19 mouse cellular contexts compared by ENCODE assay signal in the genomic region with DNA sequence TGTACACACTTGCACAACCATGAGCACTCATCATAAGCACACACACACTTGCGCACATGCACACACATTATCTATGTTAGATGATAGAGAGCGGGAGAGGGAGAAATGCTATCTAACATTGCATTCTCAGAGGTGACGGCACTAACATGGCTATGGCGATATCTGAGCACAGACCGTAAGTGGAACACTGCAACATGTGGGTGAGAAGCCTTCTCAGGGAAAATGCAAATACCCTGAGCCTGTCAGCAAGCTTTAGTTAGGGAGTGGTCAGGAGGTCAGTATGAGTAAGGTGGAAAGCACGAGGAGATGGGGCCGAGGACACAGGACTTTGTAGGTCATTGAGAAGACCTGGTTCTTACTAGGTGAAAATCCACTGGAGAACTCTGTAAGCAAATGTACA.
DNase-seq lines count a peak whose midpoint lies in the region; ATAC-seq and TF ChIP-seq lines count a peak whose summit lies in the region.
"Had no signal": no experiment of that assay in that cellular context is flagged by ENCODE, and none has a peak within 500 bp of the region (broad histone marks: within the 10 kb centered on the region; RNA-seq: fewer than 3 reads in every experiment).

No protein-coding gene starts in this region.

- no peak for DNase-seq in heart, postnatal 4 days
- no peak for DNase-seq in kidney, adult 11 months
- DNase-seq in liver, postnatal 0 days = no peak
- DNase-seq in cerebellum, adult 11 months = no peak
- DNase-seq: adrenal gland, adult 2 months; cerebellum, postnatal 14 days; kidney, adult 18-20 months; kidney, postnatal 36 days; layer of hippocampus, adult 9-11 months had no signal

- H3K27ac ChIP-seq in heart, embryonic 11.5 days (ENCODE audit: low read depth, low read length) = peak overlapping the region; percentile 50
- H3K27ac ChIP-seq in kidney, embryonic 14.5 days (ENCODE audit: low read depth, low read length) = peak overlapping the region; percentile 52; the same call in 1 of the 2 replicates
- H3K27ac ChIP-seq in intestine, embryonic 15.5 days = 0 out of 2 replicates have a peak overlapping the region, but pooled peaks have one; percentile 73
- peak overlapping the region; percentile 85 for H3K27ac ChIP-seq in liver, postnatal 0 days (ENCODE audit: low read depth)
- H3K27ac ChIP-seq: forebrain, embryonic 12.5 days; limb, embryonic 12.5 days; macrophage; midbrain, embryonic 12.5 days; neural tube, embryonic 13.5 days had no signal

- no peaks in the 10 kb centered on the region for H3K27me3 ChIP-seq in heart, embryonic 11.5 days (ENCODE audit: control insufficient read depth, insufficient read depth, low read length)
- H3K27me3 ChIP-seq in kidney, embryonic 14.5 days (ENCODE audit: control insufficient read depth, insufficient read depth, low read length) = no peaks in the 10 kb centered on the region
- no peaks in the 10 kb centered on the region for H3K27me3 ChIP-seq in intestine, embryonic 15.5 days (replicated peaks)
- H3K27me3 ChIP-seq in liver, postnatal 0 days (ENCODE audit: insufficient read depth, low read length) = no peaks in the 10 kb centered on the region
- H3K27me3 ChIP-seq: forebrain, embryonic 12.5 days; hindbrain, embryonic 13.5 days; limb, embryonic 12.5 days; midbrain, embryonic 12.5 days; neural tube, embryonic 13.5 days had no signal

- TF ChIP-seq CTCF in liver, postnatal 0 days (IDR thresholded peaks at IDR 0.05; ENCODE audit: low read depth) = no peak

- no peaks in the 10 kb centered on the region for H3K36me3 ChIP-seq in heart, embryonic 11.5 days (ENCODE audit: control insufficient read depth, insufficient read depth, low read length)
- H3K36me3 ChIP-seq in kidney, embryonic 14.5 days (ENCODE audit: control insufficient read depth, insufficient read depth, low read length) = no peaks in the 10 kb centered on the region
- no peaks in the 10 kb centered on the region for H3K36me3 ChIP-seq in intestine, embryonic 15.5 days
- no peaks in the 10 kb centered on the region for H3K36me3 ChIP-seq in liver, postnatal 0 days (replicated peaks; ENCODE audit: insufficient read depth, low read length)
- H3K36me3 ChIP-seq: forebrain, embryonic 12.5 days; hindbrain, embryonic 13.5 days; limb, embryonic 12.5 days; midbrain, embryonic 12.5 days; neural tube, embryonic 13.5 days had no signal

- ATAC-seq in heart, embryonic 11.5 days (replicated peaks; ENCODE audit: insufficient number of reproducible peaks, low FRiP score, low TSS enrichment) = no peak
- ATAC-seq in kidney, embryonic 14.5 days (ENCODE audit: low FRiP score, low TSS enrichment) = no peak
- ATAC-seq in intestine, embryonic 15.5 days = 0 out of 2 replicates have a peak, but pooled peaks have one; percentile 21
- peak; percentile 38 for ATAC-seq in liver, postnatal 0 days
- ATAC-seq in frontal cortex, adult (ENCODE audit: low TSS enrichment) = no peak

- peaks cover 69% of the 10 kb centered on the region for H3K4me1 ChIP-seq in heart, embryonic 11.5 days (ENCODE audit: control insufficient read depth, insufficient read depth, low read length)
- peaks cover 37% of the 10 kb centered on the region for H3K4me1 ChIP-seq in kidney, embryonic 14.5 days (ENCODE audit: control insufficient read depth, insufficient read depth, low read length)
- H3K4me1 ChIP-seq in intestine, embryonic 15.5 days (replicated peaks) = peaks cover 40% of the 10 kb centered on the region
- H3K4me1 ChIP-seq in liver, postnatal 0 days (ENCODE audit: insufficient read depth) = peaks cover 30% of the 10 kb centered on the region

- H3K9me3 ChIP-seq in heart, embryonic 11.5 days (replicated peaks; ENCODE audit: control insufficient read depth, low read length) = no peaks in the 10 kb centered on the region
- H3K9me3 ChIP-seq in kidney, embryonic 14.5 days (ENCODE audit: control insufficient read depth, low read length) = no peaks in the 10 kb centered on the region
- H3K9me3 ChIP-seq in intestine, embryonic 15.5 days = no peaks in the 10 kb centered on the region
- no peaks in the 10 kb centered on the region for H3K9me3 ChIP-seq in liver, postnatal 0 days (ENCODE audit: low read length)
- H3K9me3 ChIP-seq: forebrain, embryonic 12.5 days; hindbrain, embryonic 13.5 days; limb, embryonic 12.5 days; midbrain, embryonic 12.5 days; neural tube, embryonic 13.5 days had no signal

- no peak overlapping the region for H3K4me3 ChIP-seq in heart, embryonic 11.5 days (ENCODE audit: low read depth, low read length)
- H3K4me3 ChIP-seq in kidney, embryonic 14.5 days (ENCODE audit: low read length) = no peak overlapping the region
- no peak overlapping the region for H3K4me3 ChIP-seq in intestine, embryonic 15.5 days (replicated peaks)
- H3K4me3 ChIP-seq in liver, postnatal 0 days (ENCODE audit: low read depth, low read length) = no peak overlapping the region
- H3K4me3 ChIP-seq: forebrain, embryonic 12.5 days; hindbrain, embryonic 13.5 days; limb, embryonic 12.5 days; midbrain, embryonic 12.5 days; neural tube, embryonic 13.5 days had no signal

- peak overlapping the region; percentile 29 for H3K4me2 ChIP-seq in heart, embryonic 11.5 days
- no peak overlapping the region for H3K4me2 ChIP-seq in kidney, embryonic 14.5 days (replicated peaks; ENCODE audit: low read depth, low read length)
- no peak overlapping the region for H3K4me2 ChIP-seq in intestine, embryonic 15.5 days (replicated peaks)
- H3K4me2 ChIP-seq in liver, postnatal 0 days (ENCODE audit: low read depth, low read length) = 0 out of 2 replicates have a peak overlapping the region, but pooled peaks have one; percentile 10
- H3K4me2 ChIP-seq: forebrain, embryonic 12.5 days; hindbrain, embryonic 13.5 days; limb, embryonic 12.5 days; midbrain, embryonic 12.5 days; neural tube, embryonic 13.5 days had no signal

- no peak overlapping the region for H3K9ac ChIP-seq in heart, embryonic 11.5 days (ENCODE audit: low read depth, low read length)
- H3K9ac ChIP-seq in kidney, embryonic 14.5 days (ENCODE audit: low read depth, low read length) = no peak overlapping the region
- H3K9ac ChIP-seq in intestine, embryonic 15.5 days = no peak overlapping the region
- H3K9ac ChIP-seq in liver, postnatal 0 days (replicated peaks) = no peak overlapping the region
- H3K9ac ChIP-seq: forebrain, embryonic 12.5 days; hindbrain, embryonic 13.5 days; limb, embryonic 12.5 days; midbrain, embryonic 12.5 days; neural tube, embryonic 13.5 days had no signal

- TF ChIP-seq EP300 in liver, postnatal 0 days (IDR thresholded peaks at IDR 0.05; ENCODE audit: low read depth) = no peak

- 59% methylated on average over 7 of the region's 7 CpGs for WGBS in heart, embryonic 11.5 days (ENCODE audit: insufficient replicate concordance)
- WGBS in kidney, embryonic 14.5 days = 90% methylated on average over 7 of the region's 7 CpGs
- WGBS in intestine, embryonic 15.5 days = 79% methylated on average over 7 of the region's 7 CpGs
- whole genome bisulfite sequencing in liver, postnatal 0 days (ENCODE audit: insufficient replicate concordance) = 60% methylated on average over 7 of the region's 7 CpGs

Comparison
In these comparisons a context has a peak if more than half of its experiments do, and no peak if none do; other contexts are left out.
1. ATAC-seq: peak in intestine, embryonic 15.5 days (single experiment) and liver, postnatal 0 days (single experiment); none in heart, embryonic 11.5 days (single experiment), kidney, embryonic 14.5 days (single experiment) and frontal cortex, adult (single experiment).
2. H3K4me2 ChIP-seq: peak in heart, embryonic 11.5 days (single experiment) and liver, postnatal 0 days (single experiment); none in kidney, embryonic 14.5 days (single experiment) and intestine, embryonic 15.5 days (single experiment).
3. Peak in every context shown above with its lines, with median percentiles within 50 percentile points of each other: H3K27ac ChIP-seq.